Comparison of ENCODE assay signal across 15 mouse cellular contexts in genomic region chr9:66705354-66705753, GRCm38 (mm10). TPM values are rescaled to one million over a fixed set of nuclear protein-coding genes. Genes with fewer than 3 reads are reported as not detected.
DNase-seq lines count a peak whose midpoint lies in the region; ATAC-seq and TF ChIP-seq lines count a peak whose summit lies in the region.
"Had no signal": no experiment of that assay in that cellular context is flagged by ENCODE, and none has a peak within 500 bp of the region (broad histone marks: within the 10 kb centered on the region; RNA-seq: fewer than 3 reads in every experiment).

No protein-coding gene starts in this region.

- no peak for ATAC-seq in lung, postnatal 0 days
- ATAC-seq in megakaryocyte progenitor cell, adult 5-6 weeks (replicated peaks; ENCODE audit: poor library complexity) = peak; percentile 89
- ATAC-seq in forebrain, embryonic 15.5 days (replicated peaks) = no peak
- ATAC-seq: forebrain, embryonic 13.5 days; midbrain, embryonic 16.5 days had no signal

- no peak for TF ChIP-seq EP300 in lung, postnatal 0 days (IDR thresholded peaks at IDR 0.05)

- no peaks in the 10 kb centered on the region for H3K9me3 ChIP-seq in lung, postnatal 0 days (ENCODE audit: low read length)
- no peaks in the 10 kb centered on the region for H3K9me3 ChIP-seq in heart, embryonic 10.5 days
- no peaks in the 10 kb centered on the region for H3K9me3 ChIP-seq in forebrain, embryonic 15.5 days
- H3K9me3 ChIP-seq: forebrain, embryonic 13.5 days; heart, embryonic 15.5 days; hindbrain, embryonic 12.5 days; liver, embryonic 13.5 days; stomach, embryonic 15.5 days had no signal

- H3K27ac ChIP-seq in lung, postnatal 0 days (ENCODE audit: low read length) = no peak overlapping the region
- H3K27ac ChIP-seq in heart, embryonic 10.5 days = no peak overlapping the region
- H3K27ac ChIP-seq in forebrain, embryonic 15.5 days (replicated peaks) = no peak overlapping the region
- H3K27ac ChIP-seq: forebrain, embryonic 13.5 days; heart, embryonic 15.5 days; hindbrain, embryonic 12.5 days; liver, embryonic 13.5 days; macrophage; stomach, embryonic 15.5 days had no signal

- no peak for DNase-seq in lung, postnatal 0 days (ENCODE audit: low spot score)
- DNase-seq in lung, adult 2 months = no peak
- DNase-seq in CD4-positive, CD25-positive, alpha-beta regulatory T cell, adult 2 months (ENCODE audit: low read depth, low spot score) = peak; percentile 58
- peak; percentile 32 for DNase-seq in T-cell, adult 2 months (ENCODE audit: low spot score)
- no peak for DNase-seq in ovary, postnatal 14 days (ENCODE audit: low spot score)
- no peak for DNase-seq in heart, embryonic 10.5 days (ENCODE audit: low spot score)

- H3K36me3 ChIP-seq in lung, postnatal 0 days (ENCODE audit: insufficient read depth, low read length) = no peaks in the 10 kb centered on the region
- H3K36me3 ChIP-seq in heart, embryonic 10.5 days = no peaks in the 10 kb centered on the region
- no peaks in the 10 kb centered on the region for H3K36me3 ChIP-seq in forebrain, embryonic 15.5 days
- H3K36me3 ChIP-seq: heart, embryonic 15.5 days; hindbrain, embryonic 12.5 days; liver, embryonic 13.5 days; stomach, embryonic 15.5 days had no signal

- peak; percentile 40 for TF ChIP-seq CTCF in lung, postnatal 0 days (IDR thresholded peaks at IDR 0.05)
- no peak for TF ChIP-seq CTCF in lung, adult 2 months (IDR thresholded peaks at IDR 0.05; ENCODE audit: insufficient read depth, low read length)

- TF ChIP-seq POLR2A in lung, adult 2 months (IDR thresholded peaks at IDR 0.05; ENCODE audit: borderline replicate concordance, extremely low read depth, low read depth, low read length) = no peak

- no peak overlapping the region for H3K4me2 ChIP-seq in lung, postnatal 0 days (replicated peaks; ENCODE audit: low read depth, low read length)
- no peak overlapping the region for H3K4me2 ChIP-seq in forebrain, embryonic 15.5 days (replicated peaks)
- H3K4me2 ChIP-seq: forebrain, embryonic 13.5 days; heart, embryonic 15.5 days; hindbrain, embryonic 12.5 days; liver, embryonic 13.5 days; stomach, embryonic 15.5 days had no signal

- no peaks in the 10 kb centered on the region for H3K4me1 ChIP-seq in lung, postnatal 0 days (ENCODE audit: insufficient read depth, low read depth, low read length)
- peaks cover 3% of the 10 kb centered on the region for H3K4me1 ChIP-seq in lung, adult 2 months (ENCODE audit: control insufficient read depth, insufficient read depth, low read length)
- peaks cover 4% of the 10 kb centered on the region; the same call in 1 of the 2 replicates for H3K4me1 ChIP-seq in heart, embryonic 10.5 days
- H3K4me1 ChIP-seq in forebrain, embryonic 15.5 days = peaks cover 22% of the 10 kb centered on the region
- H3K4me1 ChIP-seq: liver, embryonic 13.5 days had no signal

- no peaks in the 10 kb centered on the region for H3K27me3 ChIP-seq in lung, postnatal 0 days (replicated peaks; ENCODE audit: insufficient read depth, low read length)
- peaks cover 7% of the 10 kb centered on the region; the same call in 1 of the 2 replicates for H3K27me3 ChIP-seq in heart, embryonic 10.5 days (ENCODE audit: insufficient read depth, poor library complexity, severe bottlenecking)
- no peaks in the 10 kb centered on the region for H3K27me3 ChIP-seq in forebrain, embryonic 15.5 days
- H3K27me3 ChIP-seq: forebrain, embryonic 13.5 days; heart, embryonic 15.5 days; hindbrain, embryonic 12.5 days; stomach, embryonic 15.5 days had no signal

- no peak overlapping the region for H3K9ac ChIP-seq in lung, postnatal 0 days (replicated peaks; ENCODE audit: low read depth)
- H3K9ac ChIP-seq in forebrain, embryonic 15.5 days (replicated peaks) = no peak overlapping the region
- H3K9ac ChIP-seq: forebrain, embryonic 13.5 days; heart, embryonic 15.5 days; hindbrain, embryonic 12.5 days; liver, embryonic 13.5 days; stomach, embryonic 15.5 days had no signal

- no peak overlapping the region for H3K4me3 ChIP-seq in lung, postnatal 0 days (ENCODE audit: low read depth, low read length)
- H3K4me3 ChIP-seq in lung, adult 2 months (replicated peaks; ENCODE audit: extremely low read depth, low read depth, low read length) = no peak overlapping the region
- H3K4me3 ChIP-seq in heart, embryonic 10.5 days = no peak overlapping the region
- no peak overlapping the region for H3K4me3 ChIP-seq in forebrain, embryonic 15.5 days
- H3K4me3 ChIP-seq: forebrain, embryonic 13.5 days; heart, embryonic 15.5 days; hindbrain, embryonic 12.5 days; liver, embryonic 13.5 days; stomach, embryonic 15.5 days had no signal

RNA-seq across cellular contexts. Expression of gene Car12, which starts 8.1 kb away (rescaled TPM):
- 0.24 and 0.35 TPM in 2 replicates for polyA plus RNA-seq in lung, postnatal 0 days (2015; fragmentation: Nextera tagmentation; extraction: Ambion mirVana)
- polyA plus RNA-seq in lung, adult 2 months (2012; rRNA removed) = 0.88 and 6.7 TPM in 2 replicates
- total RNA-seq in megakaryocyte progenitor cell, adult 5-6 weeks (2015) = 2.3 and 2.7 TPM in 2 replicates
- total RNA-seq in megakaryocyte progenitor cell, adult 5-6 weeks (2017) = 1.2 and 2.4 TPM in 2 replicates
- 0.70 and 1.3 TPM in 2 replicates for polyA plus RNA-seq in heart, embryonic 10.5 days (2016; fragmentation: Nextera tagmentation; extraction: Ambion mirVana)
- 3.6 and 6.4 TPM in 2 replicates for polyA plus RNA-seq in forebrain, embryonic 15.5 days (2015; fragmentation: Nextera tagmentation; extraction: Ambion mirVana)

Comparison
In these comparisons a context has a peak if more than half of its experiments do, and no peak if none do; other contexts are left out.
1. DNase-seq: peak in CD4-positive, CD25-positive, alpha-beta regulatory T cell, adult 2 months (single experiment) and T-cell, adult 2 months (single experiment); none in lung, postnatal 0 days (single experiment), lung, adult 2 months (single experiment), ovary, postnatal 14 days (single experiment) and heart, embryonic 10.5 days (single experiment).